Mouse (Mus musculus): ENCODE measurements around the gene Wasl. TPM values are rescaled to one million over a fixed set of nuclear protein-coding genes. Genes with fewer than 3 reads are reported as not detected.

The Wasl gene
- total and polyA plus RNA-seq, 2 experiments from 2014 or later = 19.0 to 49.0 TPM

DNA sequence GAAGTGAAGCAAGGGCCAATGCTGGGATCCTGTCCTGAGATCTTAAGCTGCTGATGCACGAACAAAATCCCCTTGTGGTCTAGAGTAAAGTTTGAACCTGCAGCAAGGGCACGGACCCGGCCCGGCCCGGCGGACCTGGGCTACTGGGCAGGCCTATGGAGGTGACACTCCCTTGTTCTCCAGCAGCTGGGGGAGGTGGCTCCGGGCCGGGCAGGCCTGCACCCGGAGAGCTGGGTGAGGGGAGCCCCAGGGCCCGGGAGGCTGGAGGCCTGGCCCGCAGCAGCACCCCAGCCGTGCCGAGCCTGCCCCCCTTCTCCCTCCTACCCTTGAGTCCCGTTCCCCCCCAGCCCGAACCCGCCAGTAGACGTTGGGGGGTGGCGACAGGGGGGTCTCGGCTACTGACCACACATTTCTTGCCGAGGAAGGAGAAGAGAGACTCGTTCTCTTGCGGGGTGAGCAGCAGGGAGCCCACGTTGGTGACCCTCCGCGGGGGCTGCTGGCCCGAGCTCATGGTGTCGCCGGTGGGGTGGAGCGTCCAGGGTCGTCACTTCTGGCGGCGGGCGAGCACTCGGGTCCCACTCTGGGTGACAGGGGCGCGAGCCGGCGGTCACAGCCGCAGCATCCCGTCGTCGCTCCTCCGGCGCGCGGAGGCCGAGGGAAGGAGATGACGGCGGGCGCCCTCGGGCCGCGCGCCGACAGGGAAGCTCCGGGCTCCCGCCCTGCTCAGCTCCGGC lies 509 bp downstream of the Wasl start:
- DNase-seq (ENCODE audit: low spot score) = no peak
- peak; percentile 45 for ATAC-seq (ENCODE audit: insufficient read depth, low read depth)
- Histone ChIP-seq H3K4me1 (ENCODE audit: control insufficient read depth, insufficient read depth) (peaks cover 17% of the 10 kb centered on the region), H3K9me3 (replicated peaks; ENCODE audit: control insufficient read depth, low read length) (no peaks in the 10 kb centered on the region), H3K27ac (ENCODE audit: low read depth) (peak overlapping the region; percentile 99), H3K27me3 (ENCODE audit: control insufficient read depth, insufficient read depth, low read length) (no peaks in the 10 kb centered on the region), H3K9ac (replicated peaks; ENCODE audit: low read depth, low read length) (peak overlapping the region; percentile 100), H3K36me3 (replicated peaks; ENCODE audit: control insufficient read depth, insufficient read depth, low read length) (no peaks in the 10 kb centered on the region), H3K4me2 (ENCODE audit: low read depth, low read length) (peak overlapping the region; percentile 96), H3K4me3 (ENCODE audit: low read depth, low read length) (peak overlapping the region; percentile 100)
- no peak for TF ChIP-seq EP300 (IDR thresholded peaks at IDR 0.05; ENCODE audit: low read depth)
- TF ChIP-seq CTCF (IDR thresholded peaks at IDR 0.05; ENCODE audit: low read depth) = no peak
- WGBS = under 1% methylated on average over 45 of the region's 58 CpGs

DNA sequence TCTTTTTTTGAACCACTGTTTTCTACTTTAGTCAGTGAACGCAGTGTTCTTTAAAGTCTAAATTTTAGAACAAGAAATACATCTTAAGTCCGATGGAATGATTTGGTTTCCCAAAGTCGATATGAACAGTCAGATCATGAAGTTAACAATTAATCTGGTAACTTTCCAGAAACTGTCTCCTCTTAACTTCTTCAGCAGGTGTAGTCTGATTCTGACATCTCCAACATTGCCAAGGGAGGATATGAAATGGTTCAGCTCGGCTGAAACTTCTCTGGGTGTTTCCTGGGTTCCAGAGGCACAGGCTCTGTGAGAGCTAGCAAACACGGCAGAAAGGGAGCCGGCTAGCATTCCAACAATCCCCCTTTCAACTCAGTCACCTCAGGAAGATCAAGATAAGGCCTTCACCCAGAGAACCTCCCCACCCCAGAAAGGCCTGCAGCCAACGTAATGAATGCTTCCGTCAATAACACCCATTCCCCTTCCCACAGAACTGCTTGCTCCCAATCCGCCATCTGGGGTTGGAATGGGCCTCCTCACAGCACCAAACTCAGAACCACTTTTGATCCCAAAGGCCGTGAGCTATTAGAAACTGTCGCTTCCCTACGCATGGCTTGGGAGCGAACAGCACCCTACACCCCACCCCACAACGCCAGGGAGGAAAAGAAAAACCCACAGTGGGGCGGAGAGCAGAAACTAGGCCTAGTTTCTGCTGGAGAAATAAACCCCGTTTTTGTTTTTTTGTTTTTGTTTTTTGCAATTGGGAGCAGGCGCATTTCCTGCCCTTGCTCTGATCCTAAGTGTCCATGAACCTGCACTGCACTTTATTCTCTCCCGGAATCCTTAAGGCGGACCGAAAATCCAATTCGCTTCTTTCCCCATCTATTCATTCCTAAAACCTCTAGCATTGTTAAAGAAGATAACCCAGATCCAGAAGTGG lies 1.3 kb downstream of the Wasl start:
- no peaks in the 10 kb centered on the region for H3K9me3 ChIP-seq (replicated peaks; ENCODE audit: control insufficient read depth, low read length)
- peaks cover 17% of the 10 kb centered on the region for H3K4me1 ChIP-seq (ENCODE audit: control insufficient read depth, insufficient read depth)
- no peak for DNase-seq (ENCODE audit: low spot score)
- H3K27ac ChIP-seq (ENCODE audit: low read depth) = peak overlapping the region; percentile 99
- H3K27me3 ChIP-seq (ENCODE audit: control insufficient read depth, insufficient read depth, low read length) = no peaks in the 10 kb centered on the region
- H3K36me3 ChIP-seq (replicated peaks; ENCODE audit: control insufficient read depth, insufficient read depth, low read length) = no peaks in the 10 kb centered on the region
- TF ChIP-seq CTCF (IDR thresholded peaks at IDR 0.05; ENCODE audit: low read depth) (no peak), EP300 (IDR thresholded peaks at IDR 0.05; ENCODE audit: low read depth) (no peak)
- H3K4me3 ChIP-seq (ENCODE audit: low read depth, low read length) = peak overlapping the region; percentile 100
- 7% methylated on average over 21 of the region's 21 CpGs for WGBS
- peak overlapping the region; percentile 96 for H3K4me2 ChIP-seq (ENCODE audit: low read depth, low read length)
- no peak for ATAC-seq (ENCODE audit: insufficient read depth, low read depth)
- peak overlapping the region; percentile 100 for H3K9ac ChIP-seq (replicated peaks; ENCODE audit: low read depth, low read length)

DNA sequence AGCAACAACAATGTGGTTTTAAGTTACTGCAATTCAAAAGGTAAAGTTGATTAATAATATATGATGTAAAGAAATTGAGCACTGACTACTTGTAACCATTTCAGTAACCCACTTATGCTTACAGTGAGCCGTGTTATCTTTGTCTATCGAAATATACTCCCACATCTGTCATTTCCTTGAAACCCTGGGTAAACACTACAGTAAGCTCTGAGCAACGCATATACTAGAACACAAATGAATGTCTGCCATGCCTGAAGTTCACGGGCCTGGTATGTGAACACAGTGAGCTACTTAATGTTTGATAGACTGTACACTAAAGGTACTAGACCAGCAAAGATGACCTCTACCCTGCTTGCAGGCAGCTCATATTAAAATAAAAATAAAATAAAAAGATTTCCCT lies 2.3 kb downstream of the Wasl start:
- Histone ChIP-seq H3K4me2 (ENCODE audit: low read depth, low read length) (peak overlapping the region; percentile 96), H3K4me1 (ENCODE audit: control insufficient read depth, insufficient read depth) (peaks cover 21% of the 10 kb centered on the region), H3K27ac (ENCODE audit: low read depth) (no peak overlapping the region), H3K27me3 (ENCODE audit: control insufficient read depth, insufficient read depth, low read length) (no peaks in the 10 kb centered on the region), H3K4me3 (ENCODE audit: low read depth, low read length) (peak overlapping the region; percentile 2; the same call in 1 of the 2 replicates), H3K9ac (replicated peaks; ENCODE audit: low read depth, low read length) (no peak overlapping the region), H3K36me3 (replicated peaks; ENCODE audit: control insufficient read depth, insufficient read depth, low read length) (no peaks in the 10 kb centered on the region), H3K9me3 (replicated peaks; ENCODE audit: control insufficient read depth, low read length) (no peaks in the 10 kb centered on the region)
- TF ChIP-seq EP300 (IDR thresholded peaks at IDR 0.05; ENCODE audit: low read depth) (no peak), CTCF (IDR thresholded peaks at IDR 0.05; ENCODE audit: low read depth) (no peak)
- WGBS = 15% methylated on average over 4 of the region's 4 CpGs
- DNase-seq (ENCODE audit: low spot score) (no peak), ATAC-seq (ENCODE audit: insufficient read depth, low read depth) (no peak)

DNA sequence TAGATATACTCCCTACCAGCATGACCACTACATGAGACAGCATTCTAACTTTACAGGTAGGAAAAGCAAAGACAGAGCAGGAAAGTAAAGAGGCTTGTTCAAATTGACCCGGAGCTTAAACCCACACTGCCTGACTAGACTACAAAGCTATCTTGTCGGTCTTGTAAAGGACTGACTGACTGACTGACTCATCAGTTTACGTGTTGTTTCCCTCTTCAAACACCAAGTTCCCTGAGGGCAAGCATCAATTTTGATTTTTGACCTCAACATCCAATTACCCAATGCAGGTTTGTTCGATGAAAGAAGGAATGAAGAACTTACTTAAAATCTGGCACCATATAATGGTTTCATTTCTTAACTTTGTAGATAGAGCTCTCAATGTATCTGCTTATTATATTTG lies 2.9 kb downstream of the Wasl start:
- DNase-seq (ENCODE audit: low spot score) (no peak), ATAC-seq (ENCODE audit: insufficient read depth, low read depth) (no peak)
- Histone ChIP-seq H3K4me2 (ENCODE audit: low read depth, low read length) (0 out of 2 replicates have a peak overlapping the region, but pooled peaks have one; percentile 1), H3K27ac (ENCODE audit: low read depth) (no peak overlapping the region), H3K4me1 (ENCODE audit: control insufficient read depth, insufficient read depth) (peaks cover 21% of the 10 kb centered on the region), H3K9ac (replicated peaks; ENCODE audit: low read depth, low read length) (no peak overlapping the region), H3K9me3 (replicated peaks; ENCODE audit: control insufficient read depth, low read length) (no peaks in the 10 kb centered on the region), H3K36me3 (replicated peaks; ENCODE audit: control insufficient read depth, insufficient read depth, low read length) (no peaks in the 10 kb centered on the region), H3K4me3 (ENCODE audit: low read depth, low read length) (no peak overlapping the region), H3K27me3 (ENCODE audit: control insufficient read depth, insufficient read depth, low read length) (no peaks in the 10 kb centered on the region)
- TF ChIP-seq CTCF (IDR thresholded peaks at IDR 0.05; ENCODE audit: low read depth) (no peak), EP300 (IDR thresholded peaks at IDR 0.05; ENCODE audit: low read depth) (no peak)
- 61% methylated on average over 4 of the region's 4 CpGs for WGBS

DNA sequence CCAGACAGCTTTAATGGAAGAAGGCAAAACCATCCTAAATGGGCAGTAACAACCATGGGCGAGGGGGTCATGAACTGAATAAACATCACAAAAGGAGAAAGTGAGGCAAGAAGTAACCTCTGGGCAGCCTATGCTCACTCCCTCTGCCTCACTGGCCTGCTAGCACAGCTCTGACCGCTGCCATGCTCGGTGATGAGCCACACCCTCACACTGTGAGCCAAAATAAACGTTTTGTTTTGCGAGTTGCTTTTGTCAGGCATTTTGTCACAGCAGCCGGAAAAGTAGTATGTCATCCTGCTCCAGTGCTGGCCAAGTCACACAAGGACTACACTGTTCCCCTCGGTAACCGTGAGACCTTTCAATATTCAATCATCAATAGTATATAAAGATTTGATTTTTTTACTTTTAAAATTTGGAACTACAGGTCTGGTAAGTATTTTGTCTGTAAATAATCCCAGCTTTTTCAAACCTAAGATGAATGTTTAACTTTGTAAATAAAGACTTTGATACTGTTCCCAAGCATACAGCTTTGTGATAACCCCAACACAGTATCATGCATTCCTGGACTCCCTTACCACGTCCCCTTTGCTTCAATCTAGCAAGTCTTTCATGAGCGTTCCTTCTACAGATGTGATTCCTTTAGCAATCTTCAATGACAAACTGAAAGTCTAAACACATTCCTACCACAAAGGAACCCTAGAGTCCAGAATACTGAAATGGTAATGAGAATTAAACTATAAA lies 7.0 kb downstream of the Wasl start:
- Histone ChIP-seq H3K27me3 (ENCODE audit: control insufficient read depth, insufficient read depth, low read length) (no peaks in the 10 kb centered on the region), H3K4me3 (ENCODE audit: low read depth, low read length) (no peak overlapping the region), H3K4me2 (ENCODE audit: low read depth, low read length) (no peak overlapping the region), H3K36me3 (replicated peaks; ENCODE audit: control insufficient read depth, insufficient read depth, low read length) (no peaks in the 10 kb centered on the region), H3K4me1 (ENCODE audit: control insufficient read depth, insufficient read depth) (peaks cover 17% of the 10 kb centered on the region), H3K9ac (replicated peaks; ENCODE audit: low read depth, low read length) (no peak overlapping the region), H3K9me3 (replicated peaks; ENCODE audit: control insufficient read depth, low read length) (no peaks in the 10 kb centered on the region), H3K27ac (ENCODE audit: low read depth) (no peak overlapping the region)
- WGBS = 53% methylated on average over 10 of the region's 10 CpGs
- TF ChIP-seq EP300 (IDR thresholded peaks at IDR 0.05; ENCODE audit: low read depth) (no peak), CTCF (IDR thresholded peaks at IDR 0.05; ENCODE audit: low read depth) (no peak)
- ATAC-seq (ENCODE audit: insufficient read depth, low read depth) (peak; percentile 55; the same call in 1 of the 2 replicates), DNase-seq (ENCODE audit: low spot score) (no peak)
